Mouse (Mus musculus) forebrain, embryonic 13.5 days (tissue): Measurements from ENCODE around the gene Cdh10. TPM values are rescaled to one million over a fixed set of nuclear protein-coding genes. Genes with fewer than 3 reads are reported as not detected.

Experiments
- ATAC-seq: fragments of 200-750 bp; cut with Nextera tagmentation; 2 replicates; pipeline ENCODE4 v1.8.0; 2017
- H3K27ac ChIP-seq: fragments of 300-500 bp; sonication (generic); 2 replicates; pipeline ENCODE4 v1.5.1; 2015; ENCODE audit warnings: inconsistent platforms, mild to moderate bottlenecking, moderate library complexity
- H3K27me3 ChIP-seq: fragments of 300-500 bp; sonication (generic); 2 replicates; pipeline ENCODE4 v1.6.1; 2015; ENCODE audit warnings: mild to moderate bottlenecking, inconsistent platforms
- H3K36me3 ChIP-seq: fragments of 300-500 bp; sonication (generic); 2 replicates; pipeline ENCODE4 v1.6.1; 2015; ENCODE audit warnings: mild to moderate bottlenecking, inconsistent platforms; ENCODE audit not compliant: poor library complexity, severe bottlenecking
- H3K4me1 ChIP-seq: fragments of 300-500 bp; sonication (generic); 2 replicates; pipeline ENCODE4 v1.6.1; 2015; ENCODE audit warnings: inconsistent platforms
- H3K4me2 ChIP-seq: fragments of 300-500 bp; sonication (generic); 2 replicates; pipeline ENCODE4 v1.6.1; 2015; ENCODE audit warnings: inconsistent platforms, mild to moderate bottlenecking, moderate library complexity
- H3K4me3 ChIP-seq: fragments of 300-500 bp; sonication (generic); 2 replicates; pipeline ENCODE4 v1.5.1; 2015; ENCODE audit warnings: mild to moderate bottlenecking, inconsistent platforms
- H3K9ac ChIP-seq: fragments of 300-500 bp; sonication (generic); 2 replicates; pipeline ENCODE4 v1.6.1; 2015; ENCODE audit warnings: mild to moderate bottlenecking, inconsistent platforms
- H3K9me3 ChIP-seq: fragments of 300-500 bp; sonication (generic); replicated peaks from 2 replicates; pipeline ENCODE4 v1.6.1; 2016; ENCODE audit warnings: inconsistent platforms
- WGBS: fragments of 180-500 bp; shearing (Covaris S2); methylation state at CpG from one replicate; pipeline ENCODE4 v1.1.7; 2015; 5-methylcytosine and 5-hydroxymethylcytosine counted together
- polyA plus RNA-seq: library from polyadenylated mRNA; unstranded; fragments of >200 nt; fragmentation: Nextera tagmentation; extraction: Ambion mirVana; gene quantifications from 2 replicates; pipeline ENCODE4 v1.2.1, GENCODE M21; 2015

Cdh10 gene
- polyA plus RNA-seq, 1 experiment from 2014 or later: 7.9 TPM

- Histone ChIP-seq H3K36me3 (no peaks in the 10 kb centered on the region), H3K4me1 (no peaks in the 10 kb centered on the region), H3K27me3 (no peaks in the 10 kb centered on the region), H3K9ac (no peak overlapping the region), H3K4me3 (no peak overlapping the region), H3K9me3 (no peaks in the 10 kb centered on the region), H3K27ac (no peak overlapping the region), H3K4me2 (no peak overlapping the region)
- ATAC-seq: no peak
- 73% methylated on average over 5 of the region's 5 CpGs for WGBS
These were observed 62.7 kb downstream of the Cdh10 start for GRCm38 (mm10) chr15:18881467-18881866.

GRCm38 (mm10) chr15:18886673-18887072 lies 67.9 kb downstream of the Cdh10 start:
- no peak for ATAC-seq
- WGBS: 82% methylated on average over 2 of the region's 2 CpGs
- H3K9me3 ChIP-seq: no peaks in the 10 kb centered on the region

GRCm38 (mm10) chr15:18888912-18889311 lies 70.2 kb downstream of the Cdh10 start:
- no peak overlapping the region for H3K4me3 ChIP-seq
- no peak for ATAC-seq
- H3K27ac ChIP-seq: no peak overlapping the region
- no peaks in the 10 kb centered on the region for H3K9me3 ChIP-seq
- no peak overlapping the region for H3K4me2 ChIP-seq
- H3K27me3 ChIP-seq: no peaks in the 10 kb centered on the region
- no peaks in the 10 kb centered on the region for H3K36me3 ChIP-seq
- H3K4me1 ChIP-seq: no peaks in the 10 kb centered on the region
- WGBS: 82% methylated on average over 2 of the region's 2 CpGs
- H3K9ac ChIP-seq: no peak overlapping the region

More at GRCm38 (mm10) chr15:18886673-18887072, 67.9 kb downstream of the Cdh10 start:
- H3K36me3 ChIP-seq: no peaks in the 10 kb centered on the region
- no peaks in the 10 kb centered on the region for H3K4me1 ChIP-seq
- no peak overlapping the region for H3K4me2 ChIP-seq
- no peak overlapping the region for H3K27ac ChIP-seq
- no peaks in the 10 kb centered on the region for H3K27me3 ChIP-seq
- no peak overlapping the region for H3K9ac ChIP-seq
- no peak overlapping the region for H3K4me3 ChIP-seq

- H3K27me3 ChIP-seq: no peaks in the 10 kb centered on the region
- no peak overlapping the region for H3K9ac ChIP-seq
- H3K4me2 ChIP-seq: no peak overlapping the region
- H3K4me1 ChIP-seq: no peaks in the 10 kb centered on the region
- no peak overlapping the region for H3K27ac ChIP-seq
- ATAC-seq: no peak
- no peak overlapping the region for H3K4me3 ChIP-seq
- WGBS: 92% methylated on average over 8 of the region's 8 CpGs
- no peaks in the 10 kb centered on the region for H3K9me3 ChIP-seq
- no peaks in the 10 kb centered on the region for H3K36me3 ChIP-seq
These were observed 71.6 kb downstream of the Cdh10 start for GRCm38 (mm10) chr15:18890358-18890757.

GRCm38 (mm10) chr15:18900776-18901175 lies 82.0 kb downstream of the Cdh10 start:
- Histone ChIP-seq H3K36me3 (no peaks in the 10 kb centered on the region), H3K9ac (no peak overlapping the region), H3K4me3 (no peak overlapping the region)

GRCm38 (mm10) chr15:18904131-18904530 lies 85.4 kb downstream of the Cdh10 start:
- Histone ChIP-seq H3K27me3 (no peaks in the 10 kb centered on the region), H3K4me2 (no peak overlapping the region), H3K4me1 (no peaks in the 10 kb centered on the region), H3K27ac (no peak overlapping the region), H3K36me3 (no peaks in the 10 kb centered on the region), H3K9ac (no peak overlapping the region), H3K9me3 (no peaks in the 10 kb centered on the region), H3K4me3 (no peak overlapping the region)
- no peak for ATAC-seq
- WGBS: 83% methylated on average over 2 of the region's 2 CpGs

More at GRCm38 (mm10) chr15:18900776-18901175, 82.0 kb downstream of the Cdh10 start:
- Histone ChIP-seq H3K4me1 (no peaks in the 10 kb centered on the region), H3K4me2 (no peak overlapping the region), H3K27me3 (no peaks in the 10 kb centered on the region), H3K27ac (no peak overlapping the region), H3K9me3 (no peaks in the 10 kb centered on the region)
- no peak for ATAC-seq

- no peak for ATAC-seq
- no peak overlapping the region for H3K4me2 ChIP-seq
- no peak overlapping the region for H3K27ac ChIP-seq
- WGBS: 94% methylated on average over 4 of the region's 4 CpGs
- no peak overlapping the region for H3K4me3 ChIP-seq
- no peaks in the 10 kb centered on the region for H3K9me3 ChIP-seq
- no peaks in the 10 kb centered on the region for H3K36me3 ChIP-seq
- H3K27me3 ChIP-seq: no peaks in the 10 kb centered on the region
- H3K9ac ChIP-seq: no peak overlapping the region
- no peaks in the 10 kb centered on the region for H3K4me1 ChIP-seq
These were observed 91.9 kb downstream of the Cdh10 start for GRCm38 (mm10) chr15:18910612-18911011.

GRCm38 (mm10) chr15:18925392-18926117 lies 106.8 kb downstream of the Cdh10 start:
- Histone ChIP-seq H3K9ac (no peak overlapping the region), H3K27ac (no peak overlapping the region), H3K27me3 (no peaks in the 10 kb centered on the region), H3K9me3 (no peaks in the 10 kb centered on the region), H3K4me2 (no peak overlapping the region), H3K4me3 (no peak overlapping the region), H3K36me3 (no peaks in the 10 kb centered on the region), H3K4me1 (no peaks in the 10 kb centered on the region)
- 89% methylated on average over 1 of the region's 1 CpGs for WGBS
- ATAC-seq: peak; percentile 62; the same call in 1 of the 2 replicates

- Histone ChIP-seq H3K9me3 (no peaks in the 10 kb centered on the region), H3K27me3 (no peaks in the 10 kb centered on the region), H3K27ac (no peak overlapping the region), H3K4me2 (no peak overlapping the region), H3K9ac (no peak overlapping the region), H3K4me3 (no peak overlapping the region), H3K36me3 (no peaks in the 10 kb centered on the region), H3K4me1 (no peaks in the 10 kb centered on the region)
- no peak for ATAC-seq
- WGBS: 87% methylated on average over 2 of the region's 2 CpGs
These were observed 108.2 kb downstream of the Cdh10 start for GRCm38 (mm10) chr15:18926964-18927363.

- Histone ChIP-seq H3K27ac (no peak overlapping the region), H3K4me2 (no peak overlapping the region), H3K4me3 (no peak overlapping the region), H3K9ac (no peak overlapping the region), H3K4me1 (no peaks in the 10 kb centered on the region), H3K9me3 (no peaks in the 10 kb centered on the region), H3K27me3 (no peaks in the 10 kb centered on the region), H3K36me3 (no peaks in the 10 kb centered on the region)
- no peak for ATAC-seq
- WGBS: 95% methylated on average over 3 of the region's 3 CpGs
These were observed 133.5 kb downstream of the Cdh10 start for GRCm38 (mm10) chr15:18952266-18952665.

GRCm38 (mm10) chr15:18975041-18975440 lies 156.3 kb downstream of the Cdh10 start:
- WGBS: 67% methylated on average over 5 of the region's 5 CpGs
- Histone ChIP-seq H3K27me3 (no peaks in the 10 kb centered on the region), H3K4me2 (no peak overlapping the region), H3K9ac (no peak overlapping the region), H3K27ac (no peak overlapping the region), H3K4me1 (no peaks in the 10 kb centered on the region), H3K4me3 (no peak overlapping the region), H3K9me3 (no peaks in the 10 kb centered on the region), H3K36me3 (no peaks in the 10 kb centered on the region)
- no peak for ATAC-seq

GRCm38 (mm10) chr15:18984891-18985290 lies 166.1 kb downstream of the Cdh10 start:
- H3K4me2 ChIP-seq: no peak overlapping the region
- H3K4me1 ChIP-seq: no peaks in the 10 kb centered on the region
- H3K36me3 ChIP-seq: no peaks in the 10 kb centered on the region
- no peaks in the 10 kb centered on the region for H3K9me3 ChIP-seq
- H3K27ac ChIP-seq: no peak overlapping the region
- H3K27me3 ChIP-seq: no peaks in the 10 kb centered on the region
- WGBS: 80% methylated on average over 3 of the region's 3 CpGs
- H3K9ac ChIP-seq: no peak overlapping the region
- ATAC-seq: peak; percentile 55; the same call in 1 of the 2 replicates
- H3K4me3 ChIP-seq: no peak overlapping the region

- Histone ChIP-seq H3K4me1 (no peaks in the 10 kb centered on the region), H3K9me3 (no peaks in the 10 kb centered on the region), H3K36me3 (no peaks in the 10 kb centered on the region), H3K27ac (no peak overlapping the region), H3K9ac (no peak overlapping the region), H3K27me3 (no peaks in the 10 kb centered on the region), H3K4me3 (no peak overlapping the region), H3K4me2 (no peak overlapping the region)
- no peak for ATAC-seq
- 69% methylated on average over 1 of the region's 1 CpGs for WGBS
These were observed 168.9 kb downstream of the Cdh10 start for GRCm38 (mm10) chr15:18987671-18988070.
